Mouse (Mus musculus): Measurements from ENCODE around the gene Slc17a9.
A peak's percentile ranks its signal among the peaks of the same experiment; 100 is the strongest.

The Slc17a9 gene

GRCm38 (mm10) chr2:180755896-180756295 is 30.8 kb downstream of the Slc17a9 start:
- peak; percentile 54 to 67 for DNase-seq

- no peak for DNase-seq
Observed at GRCm38 (mm10) chr2:180756786-180757185, 31.7 kb downstream of the Slc17a9 start.

- no peak for DNase-seq
Observed at GRCm38 (mm10) chr2:180758513-180759263, 33.6 kb downstream of the Slc17a9 start.

- no peak for DNase-seq
Observed at GRCm38 (mm10) chr2:180764986-180765385, 39.9 kb downstream of the Slc17a9 start.

- no peak for DNase-seq
Observed at GRCm38 (mm10) chr2:180765713-180766112, 40.6 kb downstream of the Slc17a9 start.

- DNase-seq: no peak
Observed at GRCm38 (mm10) chr2:180775223-180775622, 50.2 kb downstream of the Slc17a9 start.

- no peak for DNase-seq
Observed at GRCm38 (mm10) chr2:180775641-180776040, 50.6 kb downstream of the Slc17a9 start.

- DNase-seq: no peak
Observed at GRCm38 (mm10) chr2:180776793-180777192, 51.7 kb downstream of the Slc17a9 start, which contains the start of gene Bhlhe23. Gene Bhlhe23 (minus strand): TSS chr2:180776900.

- DNase-seq: peak; percentile 38 to 60
Observed at GRCm38 (mm10) chr2:180779226-180780104, 54.4 kb downstream of the Slc17a9 start.

- DNase-seq: no peak
Observed at GRCm38 (mm10) chr2:180780282-180780681, 55.2 kb downstream of the Slc17a9 start.

GRCm38 (mm10) chr2:180786732-180787131 is 61.7 kb downstream of the Slc17a9 start:
- DNase-seq: peak in 1 of 2 experiments; percentile 13

- no peak for DNase-seq
Observed at GRCm38 (mm10) chr2:180787566-180788232, 62.6 kb downstream of the Slc17a9 start.

GRCm38 (mm10) chr2:180788386-180788785 is 63.3 kb downstream of the Slc17a9 start:
- DNase-seq: no peak

GRCm38 (mm10) chr2:180788843-180789242 is 63.8 kb downstream of the Slc17a9 start:
- no peak for DNase-seq

- DNase-seq: peak in 1 of 2 experiments; percentile 27
Observed at GRCm38 (mm10) chr2:180791674-180792073, 66.6 kb downstream of the Slc17a9 start.

Data from lung, postnatal 4 days (tissue).